13 mouse cellular contexts compared by ENCODE assay signal in genomic region chr8:92839876-92840275, GRCm38 (mm10). TPM values are rescaled to one million over a fixed set of nuclear protein-coding genes. Genes with fewer than 3 reads are reported as not detected.
DNase-seq lines count a peak whose midpoint lies in the region; ATAC-seq lines count a peak whose summit lies in the region.
"Had no signal": no experiment of that assay in that cellular context is flagged by ENCODE, and none has a peak within 500 bp of the region (broad histone marks: within the 10 kb centered on the region; RNA-seq: fewer than 3 reads in every experiment).

No protein-coding gene starts in this region.

- WGBS in heart, embryonic 12.5 days, result 88% methylated on average over 7 of the region's 7 CpGs
- 94% methylated on average over 7 of the region's 7 CpGs for WGBS in kidney, embryonic 14.5 days

- no peak overlapping the region for H3K9ac ChIP-seq in heart, embryonic 12.5 days
- no peak overlapping the region for H3K9ac ChIP-seq in kidney, embryonic 14.5 days (ENCODE audit: low read depth, low read length)
- H3K9ac ChIP-seq: midbrain, embryonic 13.5 days; neural tube, embryonic 15.5 days had no signal

- H3K4me1 ChIP-seq in heart, embryonic 12.5 days (replicated peaks), result 0 out of 2 replicates have a peak, but pooled peaks cover 4% of the 10 kb centered on the region
- no peaks in the 10 kb centered on the region for H3K4me1 ChIP-seq in kidney, embryonic 14.5 days (ENCODE audit: control insufficient read depth, insufficient read depth, low read length)
- H3K4me1 ChIP-seq: hindbrain, embryonic 10.5 days; midbrain, embryonic 13.5 days; neural tube, embryonic 15.5 days had no signal

- H3K4me3 ChIP-seq in heart, embryonic 12.5 days, result no peak overlapping the region
- H3K4me3 ChIP-seq in kidney, embryonic 14.5 days (ENCODE audit: low read length), result no peak overlapping the region
- H3K4me3 ChIP-seq: hindbrain, embryonic 10.5 days; midbrain, embryonic 13.5 days; neural tube, embryonic 15.5 days had no signal

- no peak overlapping the region for H3K27ac ChIP-seq in heart, embryonic 12.5 days (ENCODE audit: poor library complexity, severe bottlenecking)
- H3K27ac ChIP-seq in kidney, embryonic 14.5 days (ENCODE audit: low read depth, low read length), result no peak overlapping the region
- H3K27ac ChIP-seq: hindbrain, embryonic 10.5 days; midbrain, embryonic 13.5 days; neural tube, embryonic 15.5 days had no signal

- H3K36me3 ChIP-seq in heart, embryonic 12.5 days, result peaks cover 63% of the 10 kb centered on the region
- H3K36me3 ChIP-seq in kidney, embryonic 14.5 days (ENCODE audit: control insufficient read depth, insufficient read depth, low read length), result peaks cover 54% of the 10 kb centered on the region
- H3K36me3 ChIP-seq: midbrain, embryonic 13.5 days had no signal

- no peaks in the 10 kb centered on the region for H3K9me3 ChIP-seq in heart, embryonic 12.5 days (replicated peaks)
- no peaks in the 10 kb centered on the region for H3K9me3 ChIP-seq in kidney, embryonic 14.5 days (ENCODE audit: control insufficient read depth, low read length)
- H3K9me3 ChIP-seq: hindbrain, embryonic 10.5 days; midbrain, embryonic 13.5 days; neural tube, embryonic 15.5 days had no signal

- no peak overlapping the region for H3K4me2 ChIP-seq in heart, embryonic 12.5 days
- no peak overlapping the region for H3K4me2 ChIP-seq in kidney, embryonic 14.5 days (replicated peaks; ENCODE audit: low read depth, low read length)
- H3K4me2 ChIP-seq: midbrain, embryonic 13.5 days; neural tube, embryonic 15.5 days had no signal

- ATAC-seq in heart, embryonic 12.5 days (ENCODE audit: insufficient number of reproducible peaks, low FRiP score), result no peak
- ATAC-seq in granulocyte monocyte progenitor cell, adult 5-6 weeks (replicated peaks; ENCODE audit: poor library complexity, severe bottlenecking), result peak; percentile 99
- peak; percentile 97 for ATAC-seq in megakaryocyte progenitor cell, adult 5-6 weeks (replicated peaks; ENCODE audit: poor library complexity)
- no peak for ATAC-seq in kidney, embryonic 14.5 days (ENCODE audit: low FRiP score, low TSS enrichment)
- ATAC-seq: intestine, postnatal 0 days; midbrain, embryonic 13.5 days had no signal

- intact Hi-C loops in heart, postnatal 25 days (cut with DNase I), result loop anchor here (5.0 kb wide), 1 partner anchor 42 kb away; no protein-coding TSS in a partner anchor

- DNase-seq in heart, postnatal 25 days (ENCODE audit: low spot score), result peak; percentile 59
- peak; percentile 37 for DNase-seq in adrenal gland, postnatal 25 days
- DNase-seq in embryo, embryonic 10.5 days (ENCODE audit: low spot score), result no peak
- DNase-seq: cerebellum, postnatal 36 days; left cerebral cortex, postnatal 4 days had no signal

- no peaks in the 10 kb centered on the region for H3K27me3 ChIP-seq in heart, embryonic 12.5 days (replicated peaks)
- H3K27me3 ChIP-seq in kidney, embryonic 14.5 days (ENCODE audit: control insufficient read depth, insufficient read depth, low read length), result no peaks in the 10 kb centered on the region
- H3K27me3 ChIP-seq: midbrain, embryonic 13.5 days; neural tube, embryonic 15.5 days had no signal

RNA-seq across cellular contexts. Expression of gene Mmp2, which starts 12.8 kb away (rescaled TPM):
- total RNA-seq in heart, postnatal 25 days (2021), result 100 to 1,000 TPM in 1 of 2 experiments, 10 to 100 TPM in 1; 94.3 to 106 TPM
- polyA plus RNA-seq in heart, embryonic 12.5 days (2016; fragmentation: Nextera tagmentation; extraction: Ambion mirVana), result 123 TPM in 2 replicates
- 16.8 TPM in 2 replicates for total RNA-seq in adrenal gland, postnatal 25 days (2021)
- total RNA-seq in granulocyte monocyte progenitor cell, adult 5-6 weeks (2014; fragmentation: Nextera tagmentation), result 2.7 TPM in 1 of 2 replicates, not detected in the other
- total RNA-seq in granulocyte monocyte progenitor cell, adult 5-6 weeks (2017), result 0.36 and 0.39 TPM in 2 replicates
- total RNA-seq in megakaryocyte progenitor cell, adult 5-6 weeks (2015), result 0.59 and 0.79 TPM in 2 replicates
- total RNA-seq in megakaryocyte progenitor cell, adult 5-6 weeks (2017), result 0.37 and 1.6 TPM in 2 replicates
- polyA plus RNA-seq in kidney, embryonic 14.5 days (2014; fragmentation: Nextera tagmentation; extraction: Ambion mirVana), result 131 and 162 TPM in 2 replicates

RNA-seq across cellular contexts. Expression of gene Lpcat2, which starts 15.3 kb away (rescaled TPM):
- 1 to 10 TPM; 1.0 to 1.6 TPM for total RNA-seq in heart, postnatal 25 days (2021)
- polyA plus RNA-seq in heart, embryonic 12.5 days (2016; fragmentation: Nextera tagmentation; extraction: Ambion mirVana), result 3.0 and 4.9 TPM in 2 replicates
- 1.4 and 2.3 TPM in 2 replicates for total RNA-seq in adrenal gland, postnatal 25 days (2021)
- total RNA-seq in granulocyte monocyte progenitor cell, adult 5-6 weeks (2014; fragmentation: Nextera tagmentation), result 11.0 and 13.8 TPM in 2 replicates
- 9.9 and 14.6 TPM in 2 replicates for total RNA-seq in granulocyte monocyte progenitor cell, adult 5-6 weeks (2017)
- 12.9 and 16.5 TPM in 2 replicates for total RNA-seq in megakaryocyte progenitor cell, adult 5-6 weeks (2015)
- 10.0 and 12.0 TPM in 2 replicates for total RNA-seq in megakaryocyte progenitor cell, adult 5-6 weeks (2017)
- 4.0 and 7.0 TPM in 2 replicates for polyA plus RNA-seq in kidney, embryonic 14.5 days (2014; fragmentation: Nextera tagmentation; extraction: Ambion mirVana)

Comparison
In these comparisons a context has a peak if more than half of its experiments do, and no peak if none do; other contexts are left out.
1. ATAC-seq: peak in granulocyte monocyte progenitor cell, adult 5-6 weeks (single experiment) and megakaryocyte progenitor cell, adult 5-6 weeks (single experiment); none in heart, embryonic 12.5 days (single experiment) and kidney, embryonic 14.5 days (single experiment).